Mouse (Mus musculus) liver, postnatal 0 days (tissue): Measurements from ENCODE around the gene Pdia2. TPM values are rescaled to one million over a fixed set of nuclear protein-coding genes. Genes with fewer than 3 reads are reported as not detected.

Experiments used
- ATAC-seq: fragments of 200-750 bp; cut with Nextera tagmentation; 2 replicates; pipeline ENCODE4 v1.8.0; 2017; ENCODE audit warnings: mild to moderate bottlenecking, moderate library complexity
- DNase-seq: peaks from one replicate; pipeline ENCODE4 v3.0.0-alpha.2; 2016
- H3K27ac ChIP-seq: fragments of 300-500 bp; sonication (generic); 2 replicates; pipeline ENCODE4 v1.5.1; 2014; ENCODE audit warnings: antibody characterized with exemption, moderate library complexity, mild to moderate bottlenecking, low read depth
- H3K27me3 ChIP-seq: fragments of 300-500 bp; sonication (generic); 2 replicates; pipeline ENCODE4 v1.6.1; 2014; ENCODE audit warnings: low read length, control low read depth, mixed read lengths; ENCODE audit not compliant: insufficient read depth
- H3K36me3 ChIP-seq: fragments of 300-500 bp; sonication (generic); replicated peaks from 2 replicates; pipeline ENCODE4 v1.6.1; 2014; ENCODE audit warnings: mild to moderate bottlenecking, control low read depth, low read length, moderate library complexity, mixed read lengths; ENCODE audit not compliant: insufficient read depth
- H3K4me1 ChIP-seq: fragments of 300-500 bp; sonication (generic); 2 replicates; pipeline ENCODE4 v1.6.1; 2014; ENCODE audit warnings: antibody characterized with exemption, mild to moderate bottlenecking, control low read depth; ENCODE audit not compliant: insufficient read depth
- H3K4me2 ChIP-seq: fragments of 300-500 bp; sonication (generic); 2 replicates; pipeline ENCODE4 v1.6.1; 2014; ENCODE audit warnings: low read depth, mild to moderate bottlenecking, low read length, moderate library complexity, mixed read lengths
- H3K4me3 ChIP-seq: fragments of 300-500 bp; sonication (generic); 2 replicates; pipeline ENCODE4 v1.5.1; 2014; ENCODE audit warnings: low read depth, low read length
- H3K9ac ChIP-seq: fragments of 300-500 bp; sonication (generic); replicated peaks from 2 replicates; pipeline ENCODE4 v1.6.1; 2014; ENCODE audit warnings: mild to moderate bottlenecking, moderate library complexity
- H3K9me3 ChIP-seq: fragments of 300-500 bp; sonication (generic); 2 replicates; pipeline ENCODE4 v1.6.1; 2016; ENCODE audit warnings: mild to moderate bottlenecking, control low read depth, low read length, mixed read lengths
- CTCF ChIP-seq: sonication (generic); IDR thresholded peaks from 2 replicates; pipeline ENCODE4 v1.5.1; 2016; ENCODE audit warnings: antibody characterized with exemption, low read depth
- EP300 ChIP-seq: IDR thresholded peaks from 2 replicates; pipeline ENCODE4 v1.6.1; 2016; ENCODE audit warnings: antibody characterized with exemption, low read depth, mild to moderate bottlenecking
- WGBS: fragments of 180-500 bp; shearing (Covaris S2); extraction: QIAGEN DNeasy Blood & Tissue Kit; methylation state at CpG from one replicate; pipeline ENCODE4 v1.1.7; 2014; ENCODE audit not compliant: insufficient replicate concordance; 5-methylcytosine and 5-hydroxymethylcytosine counted together
- polyA plus RNA-seq: library from polyadenylated mRNA; unstranded; fragments of >200 nt; fragmentation: Nextera tagmentation; extraction: Ambion mirVana; gene quantifications from 2 replicates; pipeline ENCODE4 v1.2.1, GENCODE M21; 2015

Gene Pdia2
- polyA plus RNA-seq, 1 experiment from 2014 or later, result 20.5 TPM

- ATAC-seq, result no peak
- 85% methylated on average over 1 of the region's 1 CpGs for whole genome bisulfite sequencing
- Histone ChIP-seq H3K4me2 (no peak overlapping the region), H3K36me3 (no peaks in the 10 kb centered on the region), H3K9me3 (no peaks in the 10 kb centered on the region), H3K27me3 (no peaks in the 10 kb centered on the region), H3K4me3 (no peak overlapping the region), H3K4me1 (no peaks in the 10 kb centered on the region), H3K9ac (no peak overlapping the region), H3K27ac (no peak overlapping the region)
- TF ChIP-seq CTCF (no peak), EP300 (no peak)
- DNase-seq, result no peak
These were observed 36.2 kb downstream of the Pdia2 start for GRCm38 (mm10) chr17:26162736-26163135.

GRCm38 (mm10) chr17:26151886-26152630 is 46.8 kb downstream of the Pdia2 start:
- no peak overlapping the region for H3K9ac ChIP-seq
- H3K27ac ChIP-seq, result no peak overlapping the region
- ATAC-seq, result no peak
- H3K9me3 ChIP-seq, result no peaks in the 10 kb centered on the region
- no peak overlapping the region for H3K4me2 ChIP-seq
- WGBS, result 82% methylated on average over 2 of the region's 2 CpGs
- H3K4me3 ChIP-seq, result no peak overlapping the region
- no peak for DNase-seq
- peaks cover 20% of the 10 kb centered on the region for H3K36me3 ChIP-seq
- no peak for TF ChIP-seq CTCF
- TF ChIP-seq EP300, result no peak
- no peaks in the 10 kb centered on the region for H3K4me1 ChIP-seq
- H3K27me3 ChIP-seq, result no peaks in the 10 kb centered on the region

GRCm38 (mm10) chr17:26149056-26149455 is 49.8 kb downstream of the Pdia2 start:
- no peak overlapping the region for H3K9ac ChIP-seq
- no peak overlapping the region for H3K4me2 ChIP-seq
- WGBS, result 90% methylated on average over 2 of the region's 2 CpGs
- DNase-seq, result no peak
- ATAC-seq, result no peak
- H3K9me3 ChIP-seq, result no peaks in the 10 kb centered on the region
- H3K27ac ChIP-seq, result no peak overlapping the region
- no peak for TF ChIP-seq EP300
- TF ChIP-seq CTCF, result no peak
- no peaks in the 10 kb centered on the region for H3K27me3 ChIP-seq
- H3K4me1 ChIP-seq, result no peaks in the 10 kb centered on the region
- H3K4me3 ChIP-seq, result no peak overlapping the region
- H3K36me3 ChIP-seq, result peaks cover 27% of the 10 kb centered on the region

Other genes with a start within 250 kb of the Pdia2 start
- gene A930017K11Rik, start 246.5 kb downstream of the Pdia2 start, polyA plus RNA-seq, result not detected in 2 replicates
- 6.6 and 8.3 TPM in 2 replicates for gene Capn15, start 213.3 kb downstream of the Pdia2 start, polyA plus RNA-seq
- 1.7 TPM in 2 replicates for gene Rab11fip3, start 129.5 kb downstream of the Pdia2 start, polyA plus RNA-seq
- gene Decr2, start 108.8 kb downstream of the Pdia2 start, polyA plus RNA-seq, result 142 and 151 TPM in 2 replicates
- 13.9 and 17.7 TPM in 2 replicates for gene Nme4, start 103.5 kb downstream of the Pdia2 start, polyA plus RNA-seq
- gene Tmem8, start 85.8 kb downstream of the Pdia2 start, polyA plus RNA-seq, result 2.5 and 2.6 TPM in 2 replicates
- gene Mrpl28, start 75.6 kb downstream of the Pdia2 start, polyA plus RNA-seq, result 81.9 and 85.9 TPM in 2 replicates
- 4.7 TPM in 2 replicates for gene Axin1, start 60.4 kb downstream of the Pdia2 start, polyA plus RNA-seq
- 0.21 TPM in 1 of 2 replicates, not detected in the other for gene Rgs11, start 3.9 kb upstream of the Pdia2 start, polyA plus RNA-seq
- 3.1 and 4.9 TPM in 2 replicates for gene Arhgdig, start 8.7 kb upstream of the Pdia2 start, polyA plus RNA-seq
- gene Fam234a, start 45.2 kb upstream of the Pdia2 start, polyA plus RNA-seq, result 23.4 and 25.2 TPM in 2 replicates
- 21.7 and 21.8 TPM in 2 replicates for gene Luc7l, start 53.8 kb upstream of the Pdia2 start, polyA plus RNA-seq
- gene Neurl1b, start 215.7 kb upstream of the Pdia2 start, polyA plus RNA-seq, result 0.05 and 0.06 TPM in 2 replicates